ENCODE assay signal across 10 mouse cellular contexts in the genomic region with DNA sequence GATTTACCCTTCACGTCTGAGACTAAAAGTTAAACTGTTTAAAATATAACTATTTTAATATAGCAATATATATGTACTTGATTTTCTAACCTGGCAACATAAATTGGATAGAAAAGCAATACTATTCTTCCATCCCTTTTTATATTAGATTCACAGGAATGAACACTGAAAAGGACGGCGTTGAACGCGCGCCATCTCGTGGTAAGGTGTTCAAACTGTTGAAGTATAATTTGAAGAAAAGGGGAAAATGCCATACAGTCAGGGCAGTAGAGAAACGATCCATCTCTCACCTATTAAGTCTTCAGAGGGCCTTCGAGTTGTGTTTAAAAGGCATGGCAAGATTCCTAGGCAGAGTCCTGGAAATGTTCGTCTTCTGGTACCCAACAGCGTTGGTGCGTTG. TPM values are rescaled to one million over a fixed set of nuclear protein-coding genes. Genes with fewer than 3 reads are reported as not detected.
DNase-seq lines count a peak whose midpoint lies in the region; ATAC-seq and TF ChIP-seq lines count a peak whose summit lies in the region.
"Had no signal": no experiment of that assay in that cellular context is flagged by ENCODE, and none has a peak within 500 bp of the region (broad histone marks: within the 10 kb centered on the region; RNA-seq: fewer than 3 reads in every experiment).

No protein-coding gene starts in this region.

- no peak overlapping the region for H3K9ac ChIP-seq in kidney, postnatal 0 days (ENCODE audit: low read depth, low read length)
- no peak overlapping the region for H3K9ac ChIP-seq in kidney, embryonic 14.5 days (ENCODE audit: low read depth, low read length)
- H3K9ac ChIP-seq: embryonic facial prominence, embryonic 15.5 days; liver, embryonic 15.5 days had no signal

- H3K36me3 ChIP-seq in kidney, postnatal 0 days (ENCODE audit: insufficient read depth, low read length) = no peaks in the 10 kb centered on the region
- no peaks in the 10 kb centered on the region for H3K36me3 ChIP-seq in kidney, embryonic 14.5 days (ENCODE audit: control insufficient read depth, insufficient read depth, low read length)
- H3K36me3 ChIP-seq: embryonic facial prominence, embryonic 15.5 days; liver, embryonic 15.5 days had no signal

- H3K9me3 ChIP-seq in kidney, postnatal 0 days (replicated peaks; ENCODE audit: low read length) = no peaks in the 10 kb centered on the region
- H3K9me3 ChIP-seq in kidney, embryonic 14.5 days (ENCODE audit: control insufficient read depth, low read length) = no peaks in the 10 kb centered on the region
- H3K9me3 ChIP-seq: embryonic facial prominence, embryonic 15.5 days; liver, embryonic 15.5 days had no signal

- no peaks in the 10 kb centered on the region for H3K4me1 ChIP-seq in kidney, postnatal 0 days (replicated peaks; ENCODE audit: insufficient read depth, low read length)
- no peaks in the 10 kb centered on the region for H3K4me1 ChIP-seq in kidney, embryonic 14.5 days (ENCODE audit: control insufficient read depth, insufficient read depth, low read length)
- H3K4me1 ChIP-seq: embryonic facial prominence, embryonic 15.5 days; liver, embryonic 15.5 days had no signal

- no peaks in the 10 kb centered on the region for H3K27me3 ChIP-seq in kidney, postnatal 0 days (ENCODE audit: insufficient read depth, low read length)
- H3K27me3 ChIP-seq in kidney, embryonic 14.5 days (ENCODE audit: control insufficient read depth, insufficient read depth, low read length) = no peaks in the 10 kb centered on the region
- H3K27me3 ChIP-seq: embryonic facial prominence, embryonic 15.5 days had no signal

- DNase-seq in kidney, postnatal 0 days (ENCODE audit: low spot score) = peak; percentile 74
- DNase-seq in Muller cell, postnatal 12 days (ENCODE audit: inconsistent ontology term) = peak; percentile 32
- peak; percentile 45 for DNase-seq in cerebellum, adult 8-10 months
- peak; percentile 66 for DNase-seq in left cerebral cortex, postnatal 4 days
- peak; percentile 74 for DNase-seq in retina, embryonic 14.5 days (ENCODE audit: low spot score)

- intact Hi-C loops in left cerebral cortex, postnatal 4 days (cut with DNase I) = no loop called here

- H3K4me2 ChIP-seq in kidney, postnatal 0 days (ENCODE audit: low read length) = no peak overlapping the region
- H3K4me2 ChIP-seq in kidney, embryonic 14.5 days (replicated peaks; ENCODE audit: low read depth, low read length) = no peak overlapping the region
- H3K4me2 ChIP-seq: embryonic facial prominence, embryonic 15.5 days; liver, embryonic 15.5 days had no signal

- ATAC-seq in kidney, postnatal 0 days (replicated peaks; ENCODE audit: low FRiP score, low read depth) = no peak
- ATAC-seq in kidney, embryonic 14.5 days (ENCODE audit: low FRiP score, low TSS enrichment) = no peak
- 0 out of 2 replicates have a peak, but pooled peaks have one; percentile 40 for ATAC-seq in granulocyte monocyte progenitor cell, adult 5-6 weeks (replicated peaks; ENCODE audit: poor library complexity, severe bottlenecking)
- no peak for ATAC-seq in inflammation-experienced regulatory T-cells, adult 6 months

- 21% methylated on average over 12 of the region's 12 CpGs for WGBS in kidney, postnatal 0 days
- 16% methylated on average over 12 of the region's 12 CpGs for WGBS in kidney, embryonic 14.5 days

- H3K4me3 ChIP-seq in kidney, postnatal 0 days (replicated peaks; ENCODE audit: low read depth, low read length) = no peak overlapping the region
- H3K4me3 ChIP-seq in kidney, embryonic 14.5 days (ENCODE audit: low read length) = no peak overlapping the region
- H3K4me3 ChIP-seq: embryonic facial prominence, embryonic 15.5 days; liver, embryonic 15.5 days had no signal

- H3K27ac ChIP-seq in kidney, postnatal 0 days = no peak overlapping the region
- no peak overlapping the region for H3K27ac ChIP-seq in kidney, embryonic 14.5 days (ENCODE audit: low read depth, low read length)
- H3K27ac ChIP-seq: embryonic facial prominence, embryonic 15.5 days; liver, embryonic 15.5 days had no signal

- peak; percentile 79 for TF ChIP-seq CTCF in kidney, postnatal 0 days (IDR thresholded peaks at IDR 0.05; ENCODE audit: low read depth)

RNA-seq across cellular contexts. Expression of a gene that starts 14.7 kb away (rescaled TPM):
- polyA plus RNA-seq in kidney, postnatal 0 days (2015; fragmentation: Nextera tagmentation; extraction: Ambion mirVana) = 29.3 and 38.3 TPM in 2 replicates
- polyA plus RNA-seq in kidney, embryonic 14.5 days (2014; fragmentation: Nextera tagmentation; extraction: Ambion mirVana) = 79.0 and 85.1 TPM in 2 replicates
- total RNA-seq in granulocyte monocyte progenitor cell, adult 5-6 weeks (2014; fragmentation: Nextera tagmentation) = 29.8 and 59.8 TPM in 2 replicates
- total RNA-seq in granulocyte monocyte progenitor cell, adult 5-6 weeks (2017) = 49.0 and 57.4 TPM in 2 replicates
- 1 to 10 TPM; 4.0 to 4.6 TPM for total RNA-seq in left cerebral cortex, postnatal 4 days (2021)
- 10 to 100 TPM; 13.7 to 95.2 (median 16.8) TPM for polyA plus RNA-seq in inflammation-experienced regulatory T-cells, adult 6 months (2017; shearing (Covaris generic))

RNA-seq across cellular contexts. Expression of a gene that starts 33.1 kb away (rescaled TPM):
- 13.1 and 13.3 TPM in 2 replicates for polyA plus RNA-seq in kidney, postnatal 0 days (2015; fragmentation: Nextera tagmentation; extraction: Ambion mirVana)
- 18.9 and 19.4 TPM in 2 replicates for polyA plus RNA-seq in kidney, embryonic 14.5 days (2014; fragmentation: Nextera tagmentation; extraction: Ambion mirVana)
- 8.7 and 18.6 TPM in 2 replicates for total RNA-seq in granulocyte monocyte progenitor cell, adult 5-6 weeks (2014; fragmentation: Nextera tagmentation)
- 33.5 and 34.2 TPM in 2 replicates for total RNA-seq in granulocyte monocyte progenitor cell, adult 5-6 weeks (2017)
- total RNA-seq in left cerebral cortex, postnatal 4 days (2021) = 10 to 100 TPM; 10.7 to 11.4 TPM
- polyA plus RNA-seq in inflammation-experienced regulatory T-cells, adult 6 months (2017; shearing (Covaris generic)) = 1 to 10 TPM; 3.6 to 9.8 (median 5.2) TPM
